Mouse (Mus musculus) neural tube, postnatal 0 days (tissue): Measurements from ENCODE around the gene Tmem33. TPM values are rescaled to one million over a fixed set of nuclear protein-coding genes. Genes with fewer than 3 reads are reported as not detected.

ENCODE experiments used
- polyA plus RNA-seq: library from polyadenylated mRNA; unstranded; fragments of >200 nt; fragmentation: Nextera tagmentation; extraction: Ambion mirVana; gene quantifications from 2 replicates; pipeline ENCODE4 v1.2.1, GENCODE M21; 2015

Tmem33 gene
- polyA plus RNA-seq = 65.2 and 69.0 TPM in 2 replicates

GRCm38 (mm10) chr5:67260531-67261371, at the start of gene Tmem33:
Gene Tmem33, plus strand, starts transcription at chr5:67260565.

GRCm38 (mm10) chr5:67306698-67307521, 46.5 kb downstream of the Tmem33 start, which contains the start of gene Slc30a9:
Gene Slc30a9, plus strand, starts transcription at chr5:67306955.

Other genes with a start within 250 kb of the Tmem33 start
- gene Phox2b, start 161.3 kb upstream of the Tmem33 start, polyA plus RNA-seq = 0.08 and 0.09 TPM in 2 replicates
- gene Slc30a9, start 46.4 kb downstream of the Tmem33 start, polyA plus RNA-seq = 171 and 196 TPM in 2 replicates
- 7.7 and 9.2 TPM in 2 replicates for gene Bend4, start 167.7 kb downstream of the Tmem33 start, polyA plus RNA-seq